Mouse (Mus musculus): ENCODE results near the gene Epha10.
A peak's percentile ranks its signal among the peaks of the same experiment; 100 is the strongest.

DNA sequence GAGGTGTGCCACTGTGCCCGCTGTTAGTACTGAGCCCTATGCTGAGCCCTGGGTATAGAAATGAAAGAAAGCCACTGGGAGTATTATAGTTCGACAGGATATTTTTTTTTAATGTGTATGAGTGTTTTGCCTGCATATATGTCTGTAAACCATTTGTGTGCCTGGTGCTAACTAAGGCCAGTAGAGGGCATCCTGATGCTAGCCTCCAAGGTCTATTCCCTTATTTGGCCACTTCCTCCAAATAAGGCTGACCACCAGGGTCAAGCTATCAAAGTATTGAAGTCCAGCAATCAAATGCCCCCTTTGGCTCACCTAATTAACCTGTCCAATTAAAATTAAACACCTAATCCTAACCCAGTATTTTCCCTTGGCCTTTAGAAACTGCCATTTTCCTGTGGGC lies 64.3 kb downstream of the Epha10 start:
- TF ChIP-seq CTCF (IDR thresholded peaks at IDR 0.05) (peak; percentile 48), POLR2A (IDR thresholded peaks at IDR 0.05; ENCODE audit: insufficient read depth, low read depth, low read length) (no peak), EP300 (IDR thresholded peaks at IDR 0.05; ENCODE audit: insufficient read depth, low read depth, low read length) (no peak)
